Mouse (Mus musculus) brain, embryonic 14.5 days (tissue): ENCODE data around the gene Tfpi.

Experiments used
- CTCF ChIP-seq: fragments of 200-500 bp; IDR thresholded peaks from 2 replicates; pipeline ENCODE4 v1.5.1; 2012; ENCODE audit warnings: inconsistent platforms, mild to moderate bottlenecking, moderate library complexity, borderline replicate concordance; ENCODE audit not compliant: insufficient read depth, insufficient read length; ENCODE audit errors: extremely low read depth
- POLR2A ChIP-seq: fragments of 200-500 bp; IDR thresholded peaks from 2 replicates; pipeline ENCODE4 v1.6.1; 2012; ENCODE audit warnings: mild to moderate bottlenecking, inconsistent platforms, borderline replicate concordance; ENCODE audit not compliant: poor library complexity, insufficient read depth, insufficient read length, severe bottlenecking; ENCODE audit errors: extremely low read depth

GRCm38 (mm10) chr2:84429724-84430123 is 46.9 kb downstream of the Tfpi start:
- TF ChIP-seq CTCF, result peak; percentile 58; the same call in 1 of the 2 replicates
- no peak for TF ChIP-seq POLR2A
